Mouse (Mus musculus) liver, postnatal 0 days (tissue): Measurements from ENCODE around the gene Ptpre.

Source experiments
- CTCF ChIP-seq: sonication (generic); IDR thresholded peaks from 2 replicates; pipeline ENCODE4 v1.5.1; 2016; ENCODE audit warnings: antibody characterized with exemption, low read depth
- EP300 ChIP-seq: IDR thresholded peaks from 2 replicates; pipeline ENCODE4 v1.6.1; 2016; ENCODE audit warnings: antibody characterized with exemption, low read depth, mild to moderate bottlenecking

- no peak for TF ChIP-seq CTCF
- no peak for TF ChIP-seq EP300
Measured at GRCm38 (mm10) chr7:135571392-135571791, 34.1 kb downstream of the Ptpre start.
